ENCODE assay signal across 20 mouse cellular contexts in the genomic region with DNA sequence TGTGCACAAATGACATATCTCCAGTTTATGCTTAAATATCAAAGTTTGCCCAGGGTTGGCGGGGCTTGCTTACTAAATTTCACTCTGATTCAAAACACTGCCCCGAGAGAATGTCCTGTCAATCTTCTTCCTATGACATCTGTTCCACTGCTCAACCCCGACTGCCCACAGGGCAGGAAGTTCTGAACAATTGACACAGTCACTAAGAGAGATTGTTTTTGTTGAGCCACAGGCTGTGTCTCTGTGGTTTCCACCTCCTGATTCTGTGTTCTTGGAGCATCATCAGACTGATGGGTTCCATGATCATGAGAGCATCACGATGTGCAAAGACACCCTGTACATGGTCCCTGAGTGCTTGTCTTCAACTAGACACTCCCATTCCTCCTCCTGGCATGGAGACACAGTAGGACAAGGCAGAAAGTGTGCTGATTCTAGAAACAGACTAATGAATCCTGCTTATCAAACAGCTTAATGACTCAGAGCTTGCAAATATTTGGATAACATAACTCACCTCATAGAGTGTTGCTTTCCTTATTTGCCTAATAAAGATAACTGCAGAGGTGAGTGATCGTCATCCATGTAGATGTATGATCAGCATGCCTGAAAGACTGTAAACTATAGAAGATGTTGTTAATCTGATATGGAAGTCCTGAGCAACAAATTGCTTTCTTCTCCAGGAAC.
A peak's percentile ranks its signal among the peaks of the same experiment; 100 is the strongest.
DNase-seq lines count a peak whose midpoint lies in the region; ATAC-seq and TF ChIP-seq lines count a peak whose summit lies in the region.
"Had no signal": no experiment of that assay in that cellular context is flagged by ENCODE, and none has a peak within 500 bp of the region (broad histone marks: within the 10 kb centered on the region; RNA-seq: fewer than 3 reads in every experiment).

No protein-coding gene starts in this region.

- peak; percentile 12 to 34 for DNase-seq in lung, adult 18-20 months
- DNase-seq in lung, adult 2 months = no peak
- peak; percentile 14 to 28 for DNase-seq in lung, postnatal 4 days
- DNase-seq in left cerebral cortex, adult 9 months (ENCODE audit: low spot score in 2 of 2) = no peak
- DNase-seq in kidney, postnatal 14 days = no peak
- DNase-seq in thymus, adult 18-20 months = no peak
- DNase-seq: adrenal gland, adult 2 months; cerebellum, adult 2 months; gastrocnemius, postnatal 36 days; heart, postnatal 10 days; kidney, adult 11 months; layer of hippocampus, postnatal 36 days; left cerebral cortex, postnatal 4 days; liver; retina, postnatal 1 day; thymus, postnatal 25 days had no signal

- ATAC-seq in CD4-positive, CD25-positive, alpha-beta regulatory T cell, adult 4 months = peak; percentile 85
- ATAC-seq in inflammation-experienced regulatory T-cells, adult 6 months = peak; percentile 82

- no peak overlapping the region for H3K4me3 ChIP-seq in lung, adult 2 months (replicated peaks; ENCODE audit: extremely low read depth, low read depth, low read length)
- H3K4me3 ChIP-seq: forebrain, embryonic 12.5 days; hindbrain, embryonic 15.5 days had no signal

- TF ChIP-seq POLR2A in lung, adult 2 months (IDR thresholded peaks at IDR 0.05; ENCODE audit: borderline replicate concordance, extremely low read depth, low read depth, low read length) = no peak

- H3K4me1 ChIP-seq in lung, adult 2 months (ENCODE audit: control insufficient read depth, insufficient read depth, low read length) = peaks cover 7% of the 10 kb centered on the region
- H3K4me1 ChIP-seq: hindbrain, embryonic 15.5 days had no signal

- no peak for TF ChIP-seq CTCF in lung, adult 2 months (IDR thresholded peaks at IDR 0.05; ENCODE audit: insufficient read depth, low read length)

- 41% methylated on average over 5 of the region's 5 CpGs for WGBS in lung, adult 2 months

Comparison
In these comparisons a context has a peak if more than half of its experiments do, and no peak if none do; other contexts are left out.
1. DNase-seq: peak in lung, adult 18-20 months (2 of 2) and lung, postnatal 4 days (2 of 2); none in lung, adult 2 months (single experiment), left cerebral cortex, adult 9 months (0 of 2), kidney, postnatal 14 days (single experiment) and thymus, adult 18-20 months (0 of 2).